Mouse (Mus musculus): ENCODE data around the gene Iqcf3. TPM values are rescaled to one million over a fixed set of nuclear protein-coding genes. Genes with fewer than 3 reads are reported as not detected.

Iqcf3 gene
- polyA plus RNA-seq, 1 experiment, result not detected

GRCm38 (mm10) chr9:106483606-106484005, 77.8 kb downstream of the Iqcf3 start:
- Histone ChIP-seq H3K4me1 (ENCODE audit: control insufficient read depth) (peaks cover 3% of the 10 kb centered on the region), H3K9me3 (ENCODE audit: control insufficient read depth, low read length) (no peaks in the 10 kb centered on the region), H3K27me3 (ENCODE audit: control insufficient read depth) (no peaks in the 10 kb centered on the region), H3K4me3 (replicated peaks) (no peak overlapping the region), H3K36me3 (ENCODE audit: control insufficient read depth) (peaks cover 61% of the 10 kb centered on the region)
- no peak for TF ChIP-seq TAL1 (IDR thresholded peaks at IDR 0.05; ENCODE audit: low read length)
- TF ChIP-seq GATA1 (IDR thresholded peaks at IDR 0.05; ENCODE audit: low read length), result no peak

- TF ChIP-seq GATA1 (IDR thresholded peaks at IDR 0.05; ENCODE audit: low read length), result no peak
- TF ChIP-seq TAL1 (IDR thresholded peaks at IDR 0.05; ENCODE audit: low read length), result no peak
- Histone ChIP-seq H3K4me3 (replicated peaks) (no peak overlapping the region), H3K4me1 (ENCODE audit: control insufficient read depth) (peaks cover 5% of the 10 kb centered on the region), H3K36me3 (ENCODE audit: control insufficient read depth) (peaks cover 61% of the 10 kb centered on the region), H3K9me3 (ENCODE audit: control insufficient read depth, low read length) (no peaks in the 10 kb centered on the region), H3K27me3 (ENCODE audit: control insufficient read depth) (no peaks in the 10 kb centered on the region)
Measured at GRCm38 (mm10) chr9:106483136-106483535, 78.3 kb downstream of the Iqcf3 start.

- TF ChIP-seq TAL1 (IDR thresholded peaks at IDR 0.05; ENCODE audit: low read length) (no peak), GATA1 (IDR thresholded peaks at IDR 0.05; ENCODE audit: low read length) (no peak)
- H3K27me3 ChIP-seq (ENCODE audit: control insufficient read depth), result no peaks in the 10 kb centered on the region
- no peak overlapping the region for H3K4me3 ChIP-seq (replicated peaks)
- no peaks in the 10 kb centered on the region for H3K9me3 ChIP-seq (ENCODE audit: control insufficient read depth, low read length)
- H3K4me1 ChIP-seq (ENCODE audit: control insufficient read depth), result peaks cover 9% of the 10 kb centered on the region
- peaks cover 61% of the 10 kb centered on the region for H3K36me3 ChIP-seq (ENCODE audit: control insufficient read depth)
Measured at GRCm38 (mm10) chr9:106482578-106483115, 78.8 kb downstream of the Iqcf3 start.

GRCm38 (mm10) chr9:106481676-106482075, 79.8 kb downstream of the Iqcf3 start:
- H3K4me1 ChIP-seq (ENCODE audit: control insufficient read depth), result peaks cover 19% of the 10 kb centered on the region

GRCm38 (mm10) chr9:106481075-106481474, 80.4 kb downstream of the Iqcf3 start:
- peaks cover 61% of the 10 kb centered on the region for H3K36me3 ChIP-seq (ENCODE audit: control insufficient read depth)
- no peaks in the 10 kb centered on the region for H3K9me3 ChIP-seq (ENCODE audit: control insufficient read depth, low read length)
- TF ChIP-seq GATA1 (IDR thresholded peaks at IDR 0.05; ENCODE audit: low read length) (no peak), TAL1 (IDR thresholded peaks at IDR 0.05; ENCODE audit: low read length) (no peak)
- H3K27me3 ChIP-seq (ENCODE audit: control insufficient read depth), result no peaks in the 10 kb centered on the region
- H3K4me1 ChIP-seq (ENCODE audit: control insufficient read depth), result peaks cover 25% of the 10 kb centered on the region
- H3K4me3 ChIP-seq (replicated peaks), result no peak overlapping the region

More at GRCm38 (mm10) chr9:106481676-106482075, 79.8 kb downstream of the Iqcf3 start:
- no peaks in the 10 kb centered on the region for H3K27me3 ChIP-seq (ENCODE audit: control insufficient read depth)
- no peak overlapping the region for H3K4me3 ChIP-seq (replicated peaks)
- no peak for TF ChIP-seq TAL1 (IDR thresholded peaks at IDR 0.05; ENCODE audit: low read length)
- TF ChIP-seq GATA1 (IDR thresholded peaks at IDR 0.05; ENCODE audit: low read length), result no peak
- no peaks in the 10 kb centered on the region for H3K9me3 ChIP-seq (ENCODE audit: control insufficient read depth, low read length)
- H3K36me3 ChIP-seq (ENCODE audit: control insufficient read depth), result peaks cover 61% of the 10 kb centered on the region

- no peaks in the 10 kb centered on the region for H3K9me3 ChIP-seq (ENCODE audit: control insufficient read depth, low read length)
- no peaks in the 10 kb centered on the region for H3K27me3 ChIP-seq (ENCODE audit: control insufficient read depth)
- no peak overlapping the region for H3K4me3 ChIP-seq (replicated peaks)
- peaks cover 56% of the 10 kb centered on the region for H3K36me3 ChIP-seq (ENCODE audit: control insufficient read depth)
- peaks cover 31% of the 10 kb centered on the region for H3K4me1 ChIP-seq (ENCODE audit: control insufficient read depth)
- no peak for TF ChIP-seq TAL1 (IDR thresholded peaks at IDR 0.05; ENCODE audit: low read length)
- TF ChIP-seq GATA1 (IDR thresholded peaks at IDR 0.05; ENCODE audit: low read length), result no peak
Measured at GRCm38 (mm10) chr9:106480541-106480940, 80.9 kb downstream of the Iqcf3 start.

GRCm38 (mm10) chr9:106478101-106478500, 83.3 kb downstream of the Iqcf3 start:
- H3K4me3 ChIP-seq (replicated peaks), result peak overlapping the region; percentile 69
- TF ChIP-seq GATA1 (IDR thresholded peaks at IDR 0.05; ENCODE audit: low read length) (no peak), TAL1 (IDR thresholded peaks at IDR 0.05; ENCODE audit: low read length) (no peak)
- no peaks in the 10 kb centered on the region for H3K27me3 ChIP-seq (ENCODE audit: control insufficient read depth)
- H3K4me1 ChIP-seq (ENCODE audit: control insufficient read depth), result peaks cover 46% of the 10 kb centered on the region
- H3K9me3 ChIP-seq (ENCODE audit: control insufficient read depth, low read length), result no peaks in the 10 kb centered on the region
- H3K36me3 ChIP-seq (ENCODE audit: control insufficient read depth), result peaks cover 32% of the 10 kb centered on the region

- H3K4me1 ChIP-seq (ENCODE audit: control insufficient read depth), result peaks cover 46% of the 10 kb centered on the region
- peak overlapping the region; percentile 69 for H3K4me3 ChIP-seq (replicated peaks)
- no peak for TF ChIP-seq GATA1 (IDR thresholded peaks at IDR 0.05; ENCODE audit: low read length)
- TF ChIP-seq TAL1 (IDR thresholded peaks at IDR 0.05; ENCODE audit: low read length), result no peak
- H3K36me3 ChIP-seq (ENCODE audit: control insufficient read depth), result peaks cover 27% of the 10 kb centered on the region
- H3K27me3 ChIP-seq (ENCODE audit: control insufficient read depth), result no peaks in the 10 kb centered on the region
- no peaks in the 10 kb centered on the region for H3K9me3 ChIP-seq (ENCODE audit: control insufficient read depth, low read length)
Measured at GRCm38 (mm10) chr9:106477649-106478048, 83.8 kb downstream of the Iqcf3 start.

- H3K27me3 ChIP-seq (ENCODE audit: control insufficient read depth), result no peaks in the 10 kb centered on the region
- peaks cover 25% of the 10 kb centered on the region for H3K36me3 ChIP-seq (ENCODE audit: control insufficient read depth)
- peaks cover 46% of the 10 kb centered on the region for H3K4me1 ChIP-seq (ENCODE audit: control insufficient read depth)
- TF ChIP-seq TAL1 (IDR thresholded peaks at IDR 0.05; ENCODE audit: low read length), result no peak
- no peak for TF ChIP-seq GATA1 (IDR thresholded peaks at IDR 0.05; ENCODE audit: low read length)
- peak within 1 kb of the TSS; percentile 69 for H3K4me3 ChIP-seq (replicated peaks)
- H3K9me3 ChIP-seq (ENCODE audit: control insufficient read depth, low read length), result no peaks in the 10 kb centered on the region
Measured at GRCm38 (mm10) chr9:106476924-106477484, 84.4 kb downstream of the Iqcf3 start, which contains the start of gene Parp3. TSS of gene Parp3 (minus strand) at chr9:106476949.
